Mouse (Mus musculus) right cerebral cortex, postnatal 36 days (tissue): ENCODE measurements at regions not wholly inside any gene's neighbourhood (a gene's known extent, or its start where the extent isn't known, plus 50 kb on each side); places are given as distances from the start of the nearest gene placed in this dataset.

Experiments
- DNase-seq, 2 experiments: peaks; one replicate each; pipeline ENCODE4 v3.0.0; 2022; ENCODE audit warnings: low spot score in 2 of 2, mixed read lengths in 1 of 2

DNA sequence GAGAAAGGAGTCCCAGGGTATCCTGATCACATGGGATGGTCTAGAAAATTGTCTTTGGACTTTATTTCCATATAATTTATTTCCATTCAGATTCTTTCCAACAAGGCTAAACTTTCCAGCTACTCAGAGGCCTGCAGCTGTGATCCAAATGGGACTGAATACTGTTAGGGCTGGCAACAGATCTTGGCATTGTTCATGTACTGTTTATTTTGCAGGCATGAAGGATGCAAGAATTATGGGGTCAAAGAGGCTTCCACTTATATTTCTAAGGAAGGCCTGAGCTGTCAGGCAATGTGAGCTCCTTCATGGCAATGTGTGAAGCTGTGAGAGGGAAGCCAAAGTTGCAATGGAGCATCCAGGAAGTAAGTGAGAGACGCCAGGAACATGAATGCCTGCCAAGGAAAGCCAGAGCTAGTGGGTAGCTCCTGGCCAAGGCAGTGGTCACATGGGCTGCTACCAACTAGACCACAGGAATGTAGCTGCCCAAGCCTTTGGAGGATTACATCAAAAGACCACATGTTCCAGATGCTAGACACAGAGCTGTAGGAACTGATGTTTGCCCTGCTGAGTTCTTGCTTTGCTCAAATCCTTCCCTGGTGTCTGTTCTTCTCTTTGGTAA lies 261.8 kb upstream of the Sox11 start:
- no peak for DNase-seq

GRCm38 (mm10) chr12:27599149-27599548 lies 256.8 kb upstream of the Sox11 start:
- DNase-seq = peak; percentile 19 to 29

GRCm38 (mm10) chr12:27597878-27598277 lies 255.5 kb upstream of the Sox11 start:
- no peak for DNase-seq

DNA sequence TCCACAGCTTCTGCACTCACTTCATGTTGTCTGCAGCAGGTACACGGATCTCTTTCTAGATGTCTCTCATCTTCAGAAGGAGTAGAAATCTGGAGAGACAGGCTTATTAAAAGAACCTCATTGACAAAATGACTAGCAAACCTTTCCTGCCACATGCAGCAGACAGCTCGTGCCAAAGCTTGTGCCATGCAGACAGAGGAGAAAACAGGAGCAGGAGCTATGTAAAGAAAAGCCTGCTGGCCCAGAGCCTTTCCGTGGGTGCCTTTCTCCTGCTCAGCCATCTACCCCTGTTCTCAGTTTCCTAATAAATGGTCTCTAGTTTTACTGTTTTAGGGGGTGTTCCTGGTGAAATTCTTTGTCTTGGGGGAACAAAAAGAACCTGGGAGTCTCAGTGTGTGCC lies 254.9 kb upstream of the Sox11 start:
- DNase-seq = no peak

DNA sequence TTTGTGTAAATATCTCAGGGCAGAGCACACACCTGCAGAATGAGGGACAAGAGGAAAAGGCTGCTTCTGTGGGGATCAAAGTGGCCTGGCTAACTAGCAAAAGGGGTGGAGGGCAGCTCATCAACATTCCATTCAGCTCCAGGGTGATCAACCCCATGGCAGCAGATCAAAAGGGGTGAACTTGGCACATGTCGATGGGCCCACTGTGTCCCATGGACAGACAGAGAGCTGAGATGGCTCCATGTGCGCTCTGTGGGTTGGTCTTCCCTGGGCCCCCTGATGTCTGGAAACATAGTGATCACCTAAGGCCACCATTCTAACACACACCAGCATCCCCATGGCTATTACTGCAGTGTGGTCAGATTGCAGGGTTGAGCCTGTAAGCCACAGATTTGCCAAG lies 253.2 kb upstream of the Sox11 start:
- DNase-seq = no peak

DNA sequence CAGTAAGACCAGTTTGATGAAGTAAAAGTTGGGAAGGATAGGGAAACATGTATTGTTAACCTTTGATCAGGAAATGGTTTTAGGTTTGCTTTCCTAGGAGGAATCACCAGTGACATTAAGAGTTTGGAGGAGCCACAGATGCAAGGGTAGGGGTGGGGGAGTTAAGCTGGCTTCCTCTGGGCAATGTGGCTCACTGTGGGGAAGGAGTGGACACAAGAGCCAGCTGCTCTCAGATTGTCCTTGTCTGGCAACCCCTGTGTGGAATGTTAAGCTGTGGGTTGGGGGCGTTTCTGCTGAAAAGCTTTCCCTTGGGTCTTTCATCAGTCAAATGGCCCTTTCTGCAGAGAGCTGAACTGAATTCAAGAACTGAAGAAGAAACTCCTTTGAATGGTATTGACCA lies 251.1 kb upstream of the Sox11 start:
- DNase-seq = no peak

DNA sequence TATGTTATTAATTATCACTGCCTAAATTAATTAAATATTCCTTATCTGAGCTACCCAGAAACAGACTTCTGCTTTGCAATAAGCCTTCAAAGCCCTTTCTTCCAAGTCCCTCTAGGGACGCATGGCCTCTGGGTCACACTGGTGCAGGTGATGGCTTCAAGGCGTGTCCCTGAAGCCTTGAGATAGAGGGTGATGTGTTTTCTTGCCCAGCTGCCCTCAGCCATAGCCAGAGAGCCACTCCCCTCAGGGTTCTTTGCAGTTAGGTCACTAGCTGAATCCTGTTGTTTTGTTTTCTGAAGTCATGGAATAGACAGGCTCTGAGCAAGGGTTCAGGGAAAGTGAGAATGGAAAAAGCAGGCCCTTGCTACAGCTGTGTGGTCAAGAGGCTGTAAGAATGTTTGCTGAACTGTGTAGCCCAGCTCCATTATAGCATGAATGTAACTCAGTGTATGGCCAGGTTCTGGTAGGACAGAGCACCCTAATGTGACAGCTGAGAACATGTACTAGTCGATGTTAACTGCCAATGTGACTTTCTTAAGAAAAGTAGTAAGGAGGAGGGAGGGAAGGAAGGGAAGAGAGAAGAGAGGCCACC lies 233.8 kb upstream of the Sox11 start:
- DNase-seq = no peak

- no peak for DNase-seq
These were observed 233.3 kb upstream of the Sox11 start for GRCm38 (mm10) chr12:27575629-27576028.

DNA sequence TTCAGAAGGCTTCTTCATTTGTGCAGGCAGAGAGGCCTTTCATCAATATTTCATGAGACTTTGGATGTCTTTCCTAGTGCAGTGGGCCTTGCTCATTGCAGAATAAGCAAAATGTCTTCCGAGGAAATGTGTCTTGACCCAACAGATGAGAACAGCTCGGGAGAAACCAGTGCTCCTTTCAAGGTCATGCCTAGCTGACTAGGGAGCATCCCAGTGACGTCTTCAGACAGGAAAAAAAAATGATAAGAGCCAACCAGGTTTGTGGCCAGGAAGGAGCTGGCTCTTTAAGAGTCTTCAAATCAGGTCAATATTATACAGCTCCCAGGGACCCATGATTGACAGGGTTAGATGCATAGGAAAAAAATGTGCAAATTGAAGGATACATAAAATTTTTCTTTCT lies 224.9 kb upstream of the Sox11 start:
- no peak for DNase-seq

GRCm38 (mm10) chr12:27565965-27566507 lies 223.7 kb upstream of the Sox11 start:
- DNase-seq = no peak

- DNase-seq = no peak
These were observed 222.4 kb upstream of the Sox11 start for GRCm38 (mm10) chr12:27564641-27565306.

DNA sequence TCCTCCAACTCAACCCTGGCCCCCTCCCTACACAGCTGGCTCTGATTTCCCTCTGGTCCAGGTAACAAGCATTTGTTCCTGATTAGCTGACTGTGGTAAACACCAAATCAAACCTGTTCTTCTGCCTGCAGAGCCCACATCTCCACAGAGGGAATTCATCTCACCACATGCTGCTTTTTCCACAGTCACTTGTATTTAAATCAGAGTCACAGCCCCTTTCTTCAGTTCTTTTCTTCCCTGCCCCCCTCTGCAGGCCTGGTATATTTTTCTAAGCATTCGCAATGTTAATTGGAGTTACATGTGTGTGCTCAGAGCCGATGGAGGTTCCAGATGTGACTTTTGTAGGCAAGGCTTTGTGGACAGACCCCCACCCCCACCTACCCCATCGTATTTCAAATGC lies 221.5 kb upstream of the Sox11 start:
- no peak for DNase-seq

GRCm38 (mm10) chr12:27552809-27553208 lies 210.4 kb upstream of the Sox11 start:
- DNase-seq = no peak

- no peak for DNase-seq
These were observed 195.8 kb upstream of the Sox11 start for GRCm38 (mm10) chr12:27538210-27538609.

DNA sequence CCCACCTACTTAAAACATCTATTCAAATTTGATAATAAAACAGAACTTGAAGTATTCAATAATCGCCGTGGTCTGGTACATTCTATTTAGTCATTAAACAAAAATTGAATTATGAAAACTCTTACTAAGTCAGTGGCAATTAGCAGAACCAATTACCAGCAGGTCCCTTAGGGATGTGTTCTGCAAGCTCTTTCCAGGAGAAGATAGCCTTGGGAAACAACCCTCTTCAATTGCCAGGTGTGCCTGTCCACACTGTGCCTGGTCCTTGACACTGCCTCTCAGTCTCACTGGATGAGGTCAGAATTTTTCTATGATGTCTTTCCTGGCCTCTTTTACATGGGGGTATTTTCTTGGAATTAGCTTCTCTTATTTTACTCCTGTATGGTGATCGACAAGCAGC lies 195.1 kb upstream of the Sox11 start:
- DNase-seq = no peak

DNA sequence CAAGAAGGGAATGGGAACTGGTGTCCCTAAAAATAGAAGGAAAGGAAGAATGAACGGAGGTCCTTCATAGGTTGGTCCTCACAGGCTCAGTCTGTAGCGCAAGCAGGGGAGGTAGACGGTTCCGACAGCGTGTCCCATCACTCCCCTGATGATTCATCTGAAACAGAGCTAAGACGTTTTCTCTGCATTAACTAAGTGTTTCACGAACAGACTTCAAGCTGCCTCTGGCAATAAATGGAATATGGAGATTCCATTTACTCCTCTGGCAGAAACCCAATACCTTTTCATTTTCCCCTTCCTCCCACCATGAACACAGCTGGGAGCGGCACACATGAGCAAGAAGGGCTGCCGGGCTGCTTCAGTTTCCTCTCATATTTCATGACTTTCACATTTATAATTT lies 194.6 kb upstream of the Sox11 start:
- DNase-seq = peak in 1 of 2 experiments; percentile 1

DNA sequence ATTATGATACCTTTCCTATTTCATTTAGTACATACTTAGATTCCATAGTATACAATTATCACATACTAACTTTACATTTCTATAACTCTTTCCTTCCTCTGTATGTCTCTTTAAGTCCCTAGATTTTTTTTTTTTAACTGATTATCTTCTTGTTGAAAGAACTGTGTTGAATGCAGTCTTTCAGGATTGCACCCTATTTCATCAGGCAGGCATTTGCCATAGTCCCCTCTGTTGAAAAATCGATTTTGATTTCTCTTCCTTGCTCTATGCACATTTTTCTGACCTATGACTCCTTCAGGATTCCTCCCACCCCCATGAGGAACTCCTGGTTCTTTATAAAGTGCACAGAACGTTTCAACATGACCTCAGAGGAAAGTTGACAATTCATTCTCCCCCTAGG lies 183.2 kb upstream of the Sox11 start:
- DNase-seq = no peak

DNA sequence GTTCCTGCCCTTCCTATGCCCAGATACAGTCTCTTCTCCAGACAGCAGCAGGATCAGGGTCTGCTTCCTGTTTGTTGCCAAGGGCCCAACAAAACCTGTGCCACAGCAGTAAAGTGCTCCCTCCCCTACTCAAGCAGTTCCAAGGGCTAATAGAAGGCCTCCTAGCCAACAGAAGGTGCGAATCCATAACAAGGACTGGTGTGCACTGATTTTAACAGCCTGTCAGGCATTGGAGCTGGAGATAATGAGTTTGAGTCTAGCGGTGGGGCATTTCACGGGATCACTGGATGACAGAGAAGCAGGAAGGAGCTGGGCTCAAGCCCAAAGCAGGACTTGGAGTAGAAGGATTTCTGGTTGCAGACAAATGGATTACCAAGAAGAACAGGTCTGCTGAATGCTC lies 170.9 kb upstream of the Sox11 start:
- no peak for DNase-seq

GRCm38 (mm10) chr12:27508226-27508560 lies 165.8 kb upstream of the Sox11 start:
- no peak for DNase-seq

- DNase-seq = no peak
These were observed 165.3 kb upstream of the Sox11 start for GRCm38 (mm10) chr12:27507523-27508225.

- DNase-seq = no peak
These were observed 160.5 kb upstream of the Sox11 start for GRCm38 (mm10) chr12:27502716-27503486.

DNA sequence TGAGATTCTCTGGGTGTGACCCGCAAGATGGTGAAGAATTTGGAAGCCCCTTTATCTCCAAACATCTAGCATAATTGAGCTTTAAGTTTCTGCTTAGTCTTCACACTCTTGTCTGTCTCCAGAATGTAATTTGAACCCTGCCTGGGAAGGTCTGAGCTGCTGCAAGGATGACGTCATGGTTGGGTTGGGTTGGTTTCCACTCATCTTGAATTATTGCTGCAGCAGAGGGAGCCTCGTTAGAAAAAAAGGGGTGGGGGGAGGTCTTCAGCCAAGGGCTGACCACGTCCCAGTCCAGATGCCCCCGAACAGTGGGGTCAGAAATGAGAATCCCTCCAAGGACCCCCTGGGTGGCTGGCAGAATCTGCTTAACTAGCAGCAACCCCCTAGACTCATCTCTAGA lies 158.1 kb upstream of the Sox11 start:
- DNase-seq = no peak
